Mouse (Mus musculus) fibroblast of lung, adult 2 months (primary cell): ENCODE data around the gene Plcb4.

Experiments
- DNase-seq: peaks from one replicate; pipeline ENCODE4 v3.0.0-alpha.2; 2011; ENCODE audit warnings: low read depth

Gene Plcb4

DNA sequence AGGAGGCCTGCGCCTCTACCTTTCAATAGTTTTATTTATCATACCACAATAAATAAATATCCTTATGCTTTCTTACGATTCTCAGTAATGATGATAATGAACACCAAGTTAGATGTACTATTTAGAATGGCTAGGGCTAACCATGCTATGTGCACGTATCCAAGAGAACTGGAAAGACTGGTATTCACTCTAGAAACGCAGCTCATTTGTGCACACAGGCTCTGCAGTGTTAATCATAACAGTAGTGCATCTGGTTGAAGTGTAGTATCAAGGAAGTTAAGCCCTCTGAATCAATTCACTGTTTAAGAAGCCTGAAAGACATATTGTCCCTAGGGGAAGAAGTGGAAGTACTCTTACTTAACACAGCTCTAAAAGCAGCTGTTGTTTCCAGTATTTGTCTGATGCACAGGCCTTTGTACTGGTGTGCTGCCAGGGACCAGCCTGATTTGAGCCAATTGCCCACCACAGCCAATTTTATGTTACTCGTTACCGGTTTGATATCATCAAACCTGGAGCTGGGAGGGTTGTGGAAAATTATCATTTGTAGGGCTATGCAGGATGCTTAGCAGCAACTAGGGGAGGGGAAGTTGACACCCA, 100.8 kb downstream of the Plcb4 start:
- no peak for DNase-seq

DNA sequence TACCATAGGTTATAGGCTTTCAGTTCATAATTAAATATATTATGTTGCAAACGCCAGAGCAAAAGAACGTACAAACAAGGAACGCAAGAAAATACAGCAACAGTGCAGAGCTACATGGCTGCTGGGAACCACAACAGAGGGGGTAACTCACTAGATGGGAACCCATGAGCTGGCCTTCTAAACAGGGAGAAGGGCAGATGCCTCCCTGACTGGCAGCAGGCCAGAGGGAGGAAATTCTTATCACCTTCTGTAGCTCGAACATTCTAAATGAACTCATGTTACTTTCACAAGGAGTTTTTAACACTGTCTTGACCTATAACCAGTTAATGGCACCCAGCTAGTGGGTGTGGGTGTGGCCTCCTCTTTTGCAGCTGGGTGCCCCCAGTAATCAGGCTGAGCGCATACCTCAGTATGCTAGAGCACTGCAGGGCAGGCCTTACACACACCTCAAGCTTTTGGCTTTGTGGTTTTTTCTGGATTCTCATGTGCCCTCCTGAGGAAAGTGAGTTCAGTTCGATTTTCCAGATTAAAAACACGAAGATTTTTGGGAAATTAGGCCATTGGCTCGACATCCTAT, 102.5 kb downstream of the Plcb4 start:
- DNase-seq: no peak

DNA sequence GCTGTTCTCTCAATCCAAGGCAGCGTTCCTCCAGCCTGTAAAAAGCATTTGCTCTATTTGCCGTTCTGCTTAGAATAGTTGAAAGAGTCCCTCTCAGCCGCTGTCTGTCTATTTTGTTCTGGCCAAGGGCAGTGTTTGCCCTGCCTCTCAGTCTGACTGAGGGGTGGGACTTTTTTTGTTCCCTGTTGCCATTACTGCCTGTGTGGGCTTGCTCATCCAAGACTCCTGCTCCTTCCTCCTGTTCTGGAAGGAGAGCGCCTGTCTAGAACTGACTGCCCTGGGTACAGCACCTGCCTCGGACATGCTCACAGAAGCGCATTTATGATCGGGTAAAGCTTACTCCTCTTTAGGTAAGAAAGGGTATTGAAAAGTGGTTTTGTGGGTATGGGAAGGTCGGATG, 105.9 kb downstream of the Plcb4 start:
- no peak for DNase-seq

DNA sequence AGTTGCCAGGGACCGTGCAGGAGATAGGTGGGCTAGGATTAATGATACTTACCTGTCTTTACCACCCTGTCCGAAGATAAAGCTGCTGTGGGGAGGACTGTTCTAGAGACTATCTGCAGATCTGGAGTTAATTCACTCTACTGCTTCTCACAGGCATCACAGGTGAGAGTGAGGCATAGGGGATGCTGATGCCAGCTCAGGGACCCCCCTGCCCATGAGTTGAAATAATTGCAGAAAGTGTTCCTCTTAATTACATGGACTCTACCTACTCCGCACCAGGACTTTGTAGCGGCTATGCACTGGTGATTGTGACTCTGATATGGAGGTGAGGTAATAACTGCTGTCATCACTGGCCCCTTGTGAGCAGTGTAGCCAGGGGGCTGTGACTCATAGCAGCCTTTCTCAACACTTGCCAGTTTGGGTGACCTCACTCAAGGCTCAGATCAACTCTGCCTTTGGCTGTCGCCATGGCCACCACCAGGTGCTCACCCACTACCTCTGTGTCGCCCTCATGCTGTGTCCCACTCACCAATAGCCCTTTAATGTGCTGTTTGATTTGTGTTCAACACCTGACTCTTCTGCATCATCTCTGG, 107.8 kb downstream of the Plcb4 start:
- no peak for DNase-seq

DNA sequence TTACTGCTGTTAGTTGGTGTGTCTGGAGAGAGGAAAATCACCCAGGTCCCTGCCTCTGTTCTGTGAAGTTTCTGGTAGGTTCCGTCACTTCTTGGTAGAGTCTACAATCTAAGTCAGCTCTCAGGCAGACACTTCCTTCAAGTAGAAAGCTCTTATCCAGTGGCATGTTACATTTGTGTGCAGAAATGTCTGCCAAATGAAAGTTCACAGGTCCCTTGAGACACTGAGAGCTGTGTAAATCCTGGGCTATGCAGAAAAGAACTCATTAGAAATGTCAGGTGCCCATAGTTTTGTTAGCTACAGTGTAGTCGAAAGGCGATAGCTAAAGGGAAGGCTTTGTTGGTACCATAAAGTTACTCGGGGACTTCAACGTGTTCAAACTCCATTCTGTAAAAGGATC, 108.7 kb downstream of the Plcb4 start:
- DNase-seq: no peak

DNA sequence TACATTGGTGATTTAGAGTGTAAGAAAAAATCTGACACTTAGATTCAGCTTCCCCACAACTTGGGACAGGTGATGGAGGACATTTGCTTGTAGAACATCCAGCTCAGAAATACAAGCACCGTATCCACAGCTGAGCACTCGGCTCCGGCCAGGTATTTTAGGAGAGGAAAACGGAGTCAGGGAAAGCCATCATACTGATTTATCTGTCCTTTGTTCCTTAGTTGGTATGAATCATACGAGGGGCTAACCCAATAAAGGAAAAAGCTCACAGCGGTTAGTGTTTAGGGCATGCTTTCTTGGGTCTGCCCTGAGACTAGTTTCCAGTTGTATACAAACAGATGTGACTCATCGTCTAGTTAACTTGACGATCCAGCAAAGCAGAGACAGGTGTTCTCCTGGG, 110.9 kb downstream of the Plcb4 start:
- no peak for DNase-seq

DNA sequence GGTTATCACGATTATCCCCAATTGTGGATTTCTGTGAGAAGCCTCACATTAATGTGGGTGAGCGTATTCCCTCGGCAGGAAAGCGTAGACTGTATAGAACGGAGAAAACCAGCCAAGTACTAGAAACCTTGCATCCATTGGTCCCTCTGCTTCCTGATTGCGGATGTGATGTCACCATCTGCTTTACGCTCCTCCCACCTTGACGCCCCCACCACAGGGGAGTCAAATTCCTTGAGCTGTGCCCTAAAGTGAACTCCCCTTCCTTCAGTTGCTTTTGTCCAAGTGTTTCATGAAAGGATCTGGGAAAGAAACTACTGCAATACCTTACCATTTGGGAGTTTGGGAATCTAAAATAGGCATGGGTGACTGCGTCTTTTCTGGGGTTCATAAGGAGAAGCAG, 111.4 kb downstream of the Plcb4 start:
- no peak for DNase-seq

DNA sequence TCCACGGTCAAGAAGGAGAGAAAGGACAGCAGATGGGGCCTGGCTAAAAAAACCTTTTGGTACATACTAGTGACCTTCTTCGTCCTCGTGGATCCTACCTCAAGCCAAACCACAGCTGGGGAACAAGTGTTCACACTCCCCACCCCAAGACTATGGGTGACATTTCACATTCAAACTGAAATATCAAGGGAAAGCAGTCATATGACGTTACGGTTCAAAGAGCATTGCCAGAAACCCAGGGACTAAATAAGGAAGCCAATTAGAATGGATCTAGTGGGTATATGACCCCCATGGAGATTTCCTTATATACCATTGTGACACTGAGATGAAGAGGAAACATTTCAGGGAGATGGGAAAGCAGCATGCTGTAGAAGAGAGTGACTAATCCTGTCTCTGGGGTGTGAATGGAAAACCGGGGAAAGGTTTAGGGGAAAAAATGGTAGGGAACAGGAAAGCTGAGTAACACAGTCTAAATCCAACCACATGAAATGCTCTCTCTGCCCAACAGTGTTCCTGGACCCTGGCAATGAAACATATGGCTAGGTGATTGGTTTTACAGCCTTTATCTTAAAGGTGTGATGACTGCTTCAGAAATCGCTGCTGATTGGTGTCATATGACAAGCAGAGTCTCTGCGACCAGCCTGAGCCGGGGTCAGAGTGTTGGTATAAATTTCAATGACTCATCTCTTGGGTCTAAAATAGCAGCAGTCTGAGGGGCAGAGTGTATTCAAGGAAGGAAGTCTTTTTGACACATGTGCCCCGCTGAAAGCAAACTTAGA, 114.6 kb downstream of the Plcb4 start:
- no peak for DNase-seq

DNA sequence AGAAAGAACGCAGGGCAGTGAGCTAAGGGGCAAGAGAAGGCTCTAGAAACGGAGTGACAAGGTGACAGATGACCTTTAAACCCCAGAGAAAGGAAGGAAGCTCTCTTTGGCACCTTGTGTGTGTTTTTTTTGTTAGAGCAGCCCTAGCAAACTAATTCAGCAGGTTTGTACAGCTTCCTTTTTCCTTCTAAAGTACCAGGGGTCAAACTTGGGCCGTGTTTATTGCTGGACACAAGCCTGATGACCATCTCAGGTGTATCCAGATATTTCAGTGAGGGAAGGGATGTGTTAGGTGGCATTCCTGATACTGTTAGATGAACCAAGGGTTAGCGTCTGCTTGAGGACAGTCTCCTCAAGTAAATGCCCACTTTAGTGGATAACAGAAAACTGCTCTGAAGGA, 116.2 kb downstream of the Plcb4 start:
- no peak for DNase-seq

DNA sequence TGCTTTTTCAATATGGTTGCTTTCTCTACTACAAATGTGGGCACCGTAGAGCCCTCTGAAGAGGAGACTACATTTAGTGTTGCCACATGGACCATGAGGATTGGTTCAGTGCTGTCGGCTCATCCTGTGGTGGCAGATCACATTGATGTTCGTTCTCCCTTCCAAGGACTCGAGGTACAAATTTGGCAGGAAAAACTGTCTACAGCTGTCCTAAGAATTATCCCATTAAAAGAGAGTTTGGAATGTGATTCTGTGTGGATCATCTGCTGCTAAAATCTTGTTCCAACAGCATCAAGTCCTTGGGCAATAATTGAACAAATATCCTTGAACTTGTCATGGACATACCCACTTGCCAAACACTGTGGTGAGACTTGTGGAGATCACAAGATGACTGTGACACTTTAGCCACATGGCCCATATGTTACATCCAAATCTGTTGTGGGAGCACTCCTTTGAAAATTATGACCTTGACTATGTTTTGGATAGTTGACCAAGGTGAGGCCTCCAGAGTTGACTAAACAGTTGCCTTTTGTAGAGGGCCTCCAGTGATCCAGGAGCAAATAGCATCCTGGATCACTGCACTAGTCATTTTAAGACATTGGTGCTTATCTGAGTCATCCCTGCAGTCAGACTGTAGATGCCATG, 117.4 kb downstream of the Plcb4 start:
- no peak for DNase-seq

DNA sequence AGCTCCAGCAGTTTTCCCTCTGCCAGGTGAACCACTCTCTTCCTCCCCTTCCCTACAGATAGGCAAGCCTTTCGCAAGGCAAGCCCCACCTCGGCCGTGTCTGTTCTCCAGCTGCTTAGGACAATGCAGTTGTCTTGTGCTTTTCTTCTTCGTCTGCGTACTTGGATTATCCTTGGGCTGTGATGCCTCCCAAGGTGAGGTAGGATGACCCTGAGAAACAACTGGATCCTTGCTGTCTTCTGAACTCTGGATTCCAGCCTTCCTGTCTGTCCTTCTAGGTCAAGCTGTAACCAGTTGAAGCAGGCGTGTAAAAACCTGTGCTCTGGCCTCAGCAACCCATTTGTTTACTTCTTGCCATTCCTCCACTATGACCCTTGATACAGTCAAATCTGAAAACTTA, 122.6 kb downstream of the Plcb4 start:
- no peak for DNase-seq

DNA sequence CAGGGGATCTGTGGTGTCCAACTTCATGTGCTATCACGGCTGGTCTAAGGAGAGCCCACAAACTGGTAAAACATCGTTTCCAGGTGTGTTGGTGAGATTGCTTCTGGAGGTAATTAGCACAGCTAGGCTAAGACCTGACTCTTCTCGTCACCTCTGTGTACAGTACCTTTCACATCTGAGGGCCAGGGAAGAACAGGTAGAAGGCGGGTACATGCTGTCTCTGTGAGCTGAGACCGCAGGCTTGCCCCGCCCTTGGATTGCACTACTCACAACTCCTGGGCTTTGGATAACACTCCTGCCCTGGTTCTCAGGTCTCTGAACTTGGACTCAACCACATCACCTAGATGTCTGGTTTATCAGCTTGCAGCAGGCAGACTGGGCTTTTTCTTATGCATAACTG, 128.6 kb downstream of the Plcb4 start:
- DNase-seq: no peak

DNA sequence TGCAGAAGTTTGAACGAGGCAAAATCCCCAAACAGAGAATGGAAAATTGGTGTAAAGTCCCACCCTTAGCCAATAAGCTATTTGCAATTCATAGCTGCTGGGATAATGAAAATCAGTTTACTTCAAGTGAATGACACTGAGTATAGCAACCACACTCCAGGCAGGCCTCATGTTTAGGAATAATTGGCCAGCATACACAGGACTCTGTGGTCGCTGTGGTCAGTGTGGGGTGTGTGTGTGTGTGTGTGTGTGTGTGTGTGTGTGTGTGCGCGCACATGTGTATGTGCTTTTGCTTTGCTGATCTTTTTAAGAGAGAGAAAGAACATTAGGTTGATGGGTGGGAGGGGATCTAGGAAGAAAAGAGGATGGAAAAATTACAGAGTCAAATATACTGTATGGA, 134.1 kb downstream of the Plcb4 start:
- DNase-seq: no peak

DNA sequence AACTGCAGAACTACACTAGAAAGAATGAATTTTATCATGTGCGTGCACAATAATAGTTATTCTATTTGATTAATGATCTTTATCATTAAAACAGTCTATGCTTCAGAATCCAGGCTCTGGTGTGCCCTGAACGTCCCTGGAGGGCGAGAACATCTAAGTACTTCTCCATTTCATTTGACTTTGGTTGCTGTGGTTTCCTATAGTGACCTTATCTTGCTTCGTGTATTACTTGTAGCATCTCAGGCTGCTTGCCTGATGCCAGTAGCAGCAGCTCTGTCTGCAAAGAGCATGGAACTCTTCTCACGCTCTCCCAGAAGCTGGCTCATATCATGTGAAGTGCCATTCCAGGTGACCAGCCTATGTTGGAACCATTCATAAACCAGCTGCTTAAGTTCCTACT, 137.9 kb downstream of the Plcb4 start:
- DNase-seq: no peak

DNA sequence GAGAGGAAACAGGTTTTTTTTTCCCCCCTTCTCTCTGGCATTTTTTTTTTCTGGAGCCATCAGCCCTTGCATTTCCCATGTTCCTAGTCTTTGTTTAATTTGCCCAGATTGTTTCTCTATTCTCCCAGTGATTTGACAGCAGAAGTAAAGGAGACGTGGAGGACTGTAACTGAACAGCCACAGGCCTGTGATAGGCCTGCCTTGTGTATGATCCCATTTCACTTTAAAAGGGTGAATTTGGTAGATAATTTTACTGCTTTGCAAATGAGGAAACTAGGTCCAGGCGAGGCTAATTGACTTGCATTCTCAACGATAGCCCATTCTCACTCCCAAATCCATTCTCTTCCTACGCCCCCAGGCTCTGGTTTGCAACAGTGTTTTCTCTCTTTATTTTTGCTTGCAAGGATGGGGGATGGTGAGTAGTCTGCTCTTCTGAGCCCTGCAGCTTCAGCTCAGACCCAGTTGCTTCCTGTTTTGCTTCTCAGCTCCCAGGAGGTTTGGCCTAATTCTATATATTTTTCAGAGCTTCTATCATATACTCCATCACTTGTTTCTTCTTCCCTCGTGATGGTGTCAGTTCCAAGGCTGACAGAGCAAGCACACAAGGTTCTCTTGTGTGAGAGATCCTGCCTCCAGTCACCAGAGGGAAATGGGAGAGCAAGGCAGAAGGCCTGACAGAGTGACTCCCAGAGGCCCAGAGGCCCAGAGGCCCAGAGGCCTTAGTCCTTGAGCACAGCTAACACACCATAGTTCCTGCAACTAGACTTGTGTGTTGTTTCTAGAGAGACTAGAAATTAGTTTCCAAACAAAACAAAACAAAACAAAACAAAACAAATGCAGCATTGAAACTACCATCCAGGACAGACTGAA, 139.1 kb downstream of the Plcb4 start:
- no peak for DNase-seq

DNA sequence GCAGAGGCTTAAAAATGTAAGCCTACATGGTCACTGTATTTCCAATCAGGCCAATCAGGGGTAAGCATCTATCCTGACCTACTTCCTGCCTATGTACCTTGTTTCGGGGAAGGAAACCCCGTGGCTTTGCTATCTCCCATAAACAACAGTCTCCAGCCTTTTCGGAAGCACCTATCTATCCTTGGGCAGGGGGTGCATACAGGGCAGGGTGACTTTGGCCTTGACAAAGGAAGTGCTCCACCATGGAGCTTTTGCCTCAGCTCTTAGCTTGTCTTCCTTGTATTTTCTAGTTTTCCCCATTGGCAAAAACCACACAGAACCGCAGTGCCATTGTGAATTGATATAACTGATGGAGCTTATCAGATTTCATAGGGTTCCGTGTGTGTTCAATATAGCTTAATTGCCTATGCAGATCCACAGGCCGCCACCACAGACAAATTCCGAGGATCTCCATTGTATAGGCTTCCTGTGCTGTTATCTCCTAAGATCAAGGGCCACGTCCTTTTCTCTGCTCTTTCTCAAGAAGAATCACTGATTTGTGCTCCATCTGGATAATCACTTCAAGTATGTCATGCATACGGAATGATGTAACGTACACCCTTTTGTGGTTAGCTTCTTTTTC, 140.4 kb downstream of the Plcb4 start:
- DNase-seq: no peak

DNA sequence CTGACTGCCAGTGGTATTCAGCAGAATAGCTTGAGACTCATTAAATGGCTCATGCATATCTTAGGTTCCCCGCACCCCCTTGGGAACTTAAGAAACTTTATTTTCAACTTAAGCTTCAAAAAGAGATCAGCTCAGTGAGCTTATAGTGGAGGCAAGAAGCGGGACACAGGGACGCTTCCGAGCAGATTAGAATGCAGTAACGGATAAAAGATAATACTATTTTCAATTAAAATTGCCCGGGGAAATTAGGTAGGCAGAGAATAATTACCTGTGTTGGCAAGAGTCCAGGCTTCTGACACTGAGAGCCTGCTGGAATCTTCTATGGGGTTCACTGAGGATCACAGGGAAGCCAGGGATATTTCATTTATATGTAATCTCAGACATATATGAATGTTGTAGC, 141.6 kb downstream of the Plcb4 start:
- no peak for DNase-seq

DNA sequence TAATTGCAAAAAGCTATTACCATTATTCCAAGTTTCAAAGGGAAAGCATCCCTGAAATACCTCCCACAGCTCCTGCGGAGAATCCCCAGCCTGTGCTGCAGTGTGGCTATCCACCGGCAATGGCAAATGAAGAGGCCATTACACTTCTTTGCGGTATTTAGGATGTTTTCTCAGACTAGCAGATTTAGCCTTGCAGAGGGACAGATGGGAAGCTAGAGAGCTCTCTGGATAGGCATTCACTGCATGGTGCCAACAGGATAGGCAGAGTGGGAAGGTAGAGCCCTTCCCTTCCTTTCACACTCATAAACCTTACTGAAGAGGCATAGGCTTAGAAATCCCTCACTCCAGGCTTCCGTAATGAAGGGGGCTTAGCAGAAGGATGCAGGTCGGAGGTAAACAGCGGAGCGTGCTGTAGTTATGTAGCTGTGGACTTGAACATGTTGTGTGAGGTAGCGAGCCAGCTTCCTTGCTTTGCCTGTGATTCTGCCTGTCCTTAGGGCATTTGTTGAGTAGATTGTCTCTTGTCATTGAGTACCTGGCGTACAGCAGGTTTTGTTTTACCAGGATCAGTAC, 144.2 kb downstream of the Plcb4 start:
- DNase-seq: no peak

DNA sequence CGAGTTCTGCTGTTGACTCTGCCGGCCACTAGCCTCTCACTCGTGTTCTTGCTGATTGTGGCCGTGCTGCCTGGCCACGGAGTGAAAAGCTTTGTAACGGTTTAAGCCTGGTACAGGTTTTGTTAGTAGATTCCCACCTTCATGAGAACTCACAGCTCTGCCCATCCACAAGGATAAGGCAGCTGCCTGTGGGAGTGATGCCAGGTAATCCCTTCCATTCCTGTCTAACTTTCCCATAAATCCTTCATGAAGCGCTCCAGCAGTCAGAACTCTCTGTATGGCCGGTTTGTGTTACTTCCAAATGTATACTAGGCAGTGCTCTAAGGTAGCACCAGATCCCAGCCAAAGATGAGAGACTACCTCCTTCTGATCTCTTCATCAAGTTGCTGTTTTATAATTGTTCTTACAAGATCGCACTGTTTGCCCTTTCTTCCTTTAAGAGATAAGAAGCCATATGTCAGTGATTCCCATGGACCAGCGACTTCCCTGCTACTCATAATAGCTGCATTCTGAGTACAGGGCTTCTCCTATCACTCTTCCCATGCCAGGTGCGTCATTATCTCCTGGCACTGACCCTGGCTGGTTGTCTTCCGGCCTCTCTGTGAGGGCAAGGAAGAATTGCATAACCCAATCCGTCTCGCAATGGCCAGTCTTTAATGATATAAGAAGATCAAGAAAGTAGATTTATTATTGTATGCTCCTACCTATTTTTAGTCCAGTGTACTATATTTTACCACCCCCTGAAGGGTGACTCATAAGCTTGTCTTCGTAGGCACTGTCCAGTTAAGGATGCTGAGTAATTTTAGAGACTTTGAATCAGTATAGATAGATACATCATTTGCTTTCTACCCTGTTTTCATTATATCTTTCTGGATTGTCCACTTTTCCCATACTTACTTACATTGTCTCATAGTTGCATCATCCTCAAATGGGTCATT, 147.2 kb downstream of the Plcb4 start:
- no peak for DNase-seq

DNA sequence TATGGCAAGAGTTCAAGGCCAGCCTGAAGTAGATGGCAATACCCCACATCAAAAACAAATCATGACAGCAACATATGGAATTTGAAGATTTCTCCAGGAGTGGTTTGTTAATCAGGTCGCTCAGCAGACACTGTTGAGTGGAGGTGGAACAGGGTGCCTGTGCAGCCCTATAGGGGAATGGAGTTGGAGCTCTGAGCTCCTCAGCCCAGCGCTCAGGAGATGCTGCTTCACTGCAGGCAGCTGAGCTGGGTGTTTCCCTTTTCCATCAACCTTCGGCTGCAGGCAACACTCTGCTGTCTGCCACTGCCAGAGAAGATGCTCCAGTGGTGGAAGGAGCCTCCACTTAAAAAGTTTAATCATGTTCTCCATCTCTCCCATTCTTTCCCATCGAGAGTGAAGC, 149.5 kb downstream of the Plcb4 start:
- DNase-seq: no peak
